Mouse (Mus musculus) forebrain, embryonic 16.5 days (tissue): ENCODE measurements around the gene Atp2b4. TPM values are rescaled to one million over a fixed set of nuclear protein-coding genes. Genes with fewer than 3 reads are reported as not detected.

Experiments
- ATAC-seq: fragments of 200-750 bp; cut with Nextera tagmentation; 2 replicates; pipeline ENCODE4 v1.8.0; 2017; ENCODE audit warnings: mild to moderate bottlenecking, moderate library complexity
- H3K27ac ChIP-seq: fragments of 300-500 bp; sonication (generic); 2 replicates; pipeline ENCODE4 v1.5.1; 2014; ENCODE audit warnings: low read length, control low read depth
- H3K27me3 ChIP-seq: fragments of 300-500 bp; sonication (generic); replicated peaks from 2 replicates; pipeline ENCODE4 v1.6.1; 2014; ENCODE audit warnings: low read length; ENCODE audit not compliant: control insufficient read depth, insufficient read depth
- H3K36me3 ChIP-seq: fragments of 300-500 bp; sonication (generic); 2 replicates; pipeline ENCODE4 v1.6.1; 2014; ENCODE audit not compliant: control insufficient read depth, insufficient read depth
- H3K4me1 ChIP-seq: fragments of 300-500 bp; sonication (generic); replicated peaks from 2 replicates; pipeline ENCODE4 v1.6.1; 2014; ENCODE audit warnings: low read length; ENCODE audit not compliant: control insufficient read depth, insufficient read depth
- H3K4me2 ChIP-seq: fragments of 300-500 bp; sonication (generic); 2 replicates; pipeline ENCODE4 v1.6.1; 2014; ENCODE audit warnings: mild to moderate bottlenecking, low read length, control low read depth
- H3K4me3 ChIP-seq: fragments of 300-500 bp; sonication (generic); replicated peaks from 2 replicates; pipeline ENCODE4 v1.5.1; 2014; ENCODE audit warnings: mild to moderate bottlenecking, low read length, control low read depth
- H3K9ac ChIP-seq: fragments of 300-500 bp; sonication (generic); replicated peaks from 2 replicates; pipeline ENCODE4 v1.6.1; 2014; ENCODE audit warnings: low read depth, low read length, control low read depth
- H3K9me3 ChIP-seq: fragments of 300-500 bp; sonication (generic); 2 replicates; pipeline ENCODE4 v1.6.1; 2016; ENCODE audit warnings: low read length; ENCODE audit not compliant: control insufficient read depth
- WGBS: fragments of 180-500 bp; shearing (Covaris S2); extraction: QIAGEN DNeasy Blood & Tissue Kit; methylation state at CpG from one replicate; pipeline ENCODE4 v1.1.7; 2014; 5-methylcytosine and 5-hydroxymethylcytosine counted together
- polyA plus RNA-seq: library from polyadenylated mRNA; unstranded; fragments of >200 nt; fragmentation: Nextera tagmentation; extraction: Ambion mirVana; gene quantifications from 2 replicates; pipeline ENCODE4 v1.2.1, GENCODE M21; 2015

The Atp2b4 gene
- polyA plus RNA-seq, 1 experiment from 2014 or later: 11.1 TPM

- H3K9ac ChIP-seq: no peak overlapping the region
- no peaks in the 10 kb centered on the region for H3K9me3 ChIP-seq
- H3K36me3 ChIP-seq: no peaks in the 10 kb centered on the region
- ATAC-seq: no peak
- H3K27ac ChIP-seq: no peak overlapping the region
- peaks cover 15% of the 10 kb centered on the region for H3K4me1 ChIP-seq
- H3K4me3 ChIP-seq: no peak overlapping the region
- H3K4me2 ChIP-seq: no peak overlapping the region
- no peaks in the 10 kb centered on the region for H3K27me3 ChIP-seq
- WGBS: 87% methylated on average over 4 of the region's 4 CpGs
Measured at GRCm38 (mm10) chr1:133663427-133663826, 137.4 kb downstream of the Atp2b4 start.

GRCm38 (mm10) chr1:133662941-133663340, 137.9 kb downstream of the Atp2b4 start:
- Histone ChIP-seq H3K4me3 (no peak overlapping the region), H3K27ac (no peak overlapping the region), H3K36me3 (no peaks in the 10 kb centered on the region), H3K9ac (no peak overlapping the region), H3K27me3 (no peaks in the 10 kb centered on the region), H3K4me1 (peaks cover 17% of the 10 kb centered on the region), H3K9me3 (no peaks in the 10 kb centered on the region), H3K4me2 (no peak overlapping the region)
- ATAC-seq: no peak
- 94% methylated on average over 7 of the region's 7 CpGs for WGBS

GRCm38 (mm10) chr1:133661203-133661933, 139.5 kb downstream of the Atp2b4 start, which contains the start of gene Gm38394:
Gene Gm38394 (minus strand): TSS chr1:133661318.
- H3K9ac ChIP-seq: peak within 1 kb of the TSS; percentile 72
- peak within 1 kb of the TSS; percentile 86 for H3K4me2 ChIP-seq
- H3K27ac ChIP-seq: peak within 1 kb of the TSS; percentile 90
- H3K4me1 ChIP-seq: peaks cover 31% of the 10 kb centered on the region
- ATAC-seq: peak; percentile 99
- H3K36me3 ChIP-seq: no peaks in the 10 kb centered on the region
- 1% methylated on average over 26 of the region's 26 CpGs for WGBS
- H3K9me3 ChIP-seq: no peaks in the 10 kb centered on the region
- peak within 1 kb of the TSS; percentile 66 for H3K4me3 ChIP-seq
- H3K27me3 ChIP-seq: no peaks in the 10 kb centered on the region

DNA sequence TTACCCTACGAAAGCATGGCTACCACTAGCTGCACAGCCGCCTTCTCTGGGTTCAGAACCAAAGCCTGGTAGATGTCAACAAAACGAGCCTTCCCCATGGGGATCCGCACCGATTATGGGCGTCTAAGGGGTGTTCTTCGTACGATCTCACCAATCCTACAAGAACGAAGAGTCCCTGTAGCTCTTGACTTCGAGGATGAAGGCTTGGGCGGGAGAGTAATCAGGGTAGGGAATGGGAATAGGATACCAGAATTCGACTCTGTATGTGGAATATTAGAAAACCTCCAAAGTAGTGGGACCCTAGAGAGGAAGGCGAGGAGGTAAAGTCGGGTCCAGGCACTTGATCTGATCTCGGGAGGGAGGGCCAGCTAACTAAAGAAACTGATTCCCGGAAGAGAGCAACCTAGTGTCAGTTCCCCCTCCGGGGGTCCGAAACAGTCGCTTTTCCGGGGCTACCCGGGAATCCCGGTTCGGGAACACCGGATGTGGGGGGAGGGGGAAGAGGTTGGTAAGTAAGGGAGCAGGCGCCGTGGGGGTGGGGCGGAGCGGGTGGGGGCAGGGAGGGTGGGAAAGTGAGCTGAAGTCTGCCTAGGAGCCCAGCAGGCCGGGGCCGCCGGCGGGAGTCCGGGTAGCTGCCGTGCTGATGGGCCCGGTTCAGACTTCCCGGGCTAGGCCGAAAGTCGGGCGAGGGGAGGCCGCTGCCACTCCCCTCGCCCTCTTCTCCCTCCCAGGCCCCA, 140.2 kb downstream of the Atp2b4 start, which contains the start of gene Zbed6:
TSS of gene Zbed6 (minus strand) at position 420 of the 737 bp plus-strand sequence.
- Histone ChIP-seq H3K27ac (peak within 1 kb of the TSS; percentile 90), H3K27me3 (no peaks in the 10 kb centered on the region), H3K9me3 (no peaks in the 10 kb centered on the region), H3K4me1 (peaks cover 33% of the 10 kb centered on the region), H3K4me2 (peak within 1 kb of the TSS; percentile 86), H3K9ac (peak within 1 kb of the TSS; percentile 72), H3K36me3 (no peaks in the 10 kb centered on the region), H3K4me3 (peak within 1 kb of the TSS; percentile 66)
- ATAC-seq: peak; percentile 84
- under 1% methylated on average over 41 of the region's 41 CpGs for WGBS

GRCm38 (mm10) chr1:133658878-133659277, 142.0 kb downstream of the Atp2b4 start:
- Histone ChIP-seq H3K4me2 (no peak overlapping the region), H3K27me3 (no peaks in the 10 kb centered on the region), H3K9ac (no peak overlapping the region), H3K27ac (no peak overlapping the region), H3K9me3 (no peaks in the 10 kb centered on the region), H3K4me1 (peaks cover 39% of the 10 kb centered on the region), H3K36me3 (peaks cover 2% of the 10 kb centered on the region; the same call in 1 of the 2 replicates), H3K4me3 (no peak overlapping the region)
- no peak for ATAC-seq
- 84% methylated on average over 3 of the region's 3 CpGs for WGBS

GRCm38 (mm10) chr1:133656811-133657210, 144.0 kb downstream of the Atp2b4 start:
- H3K4me3 ChIP-seq: no peak overlapping the region
- H3K9ac ChIP-seq: no peak overlapping the region
- ATAC-seq: no peak
- WGBS: 78% methylated on average over 5 of the region's 5 CpGs
- H3K36me3 ChIP-seq: peaks cover 2% of the 10 kb centered on the region; the same call in 1 of the 2 replicates
- H3K4me1 ChIP-seq: peaks cover 40% of the 10 kb centered on the region
- no peak overlapping the region for H3K4me2 ChIP-seq
- no peak overlapping the region for H3K27ac ChIP-seq
- H3K9me3 ChIP-seq: no peaks in the 10 kb centered on the region
- no peaks in the 10 kb centered on the region for H3K27me3 ChIP-seq

- no peak for ATAC-seq
- 88% methylated on average over 1 of the region's 1 CpGs for WGBS
- Histone ChIP-seq H3K9me3 (no peaks in the 10 kb centered on the region), H3K4me2 (no peak overlapping the region), H3K27ac (no peak overlapping the region), H3K9ac (no peak overlapping the region), H3K4me1 (peaks cover 24% of the 10 kb centered on the region), H3K27me3 (no peaks in the 10 kb centered on the region), H3K4me3 (no peak overlapping the region), H3K36me3 (peaks cover 2% of the 10 kb centered on the region; the same call in 1 of the 2 replicates)
Measured at GRCm38 (mm10) chr1:133653033-133653432, 147.8 kb downstream of the Atp2b4 start.

- Histone ChIP-seq H3K9me3 (no peaks in the 10 kb centered on the region), H3K36me3 (peaks cover 10% of the 10 kb centered on the region), H3K4me2 (no peak overlapping the region), H3K9ac (no peak overlapping the region), H3K27me3 (no peaks in the 10 kb centered on the region), H3K4me3 (no peak overlapping the region), H3K27ac (no peak overlapping the region), H3K4me1 (peaks cover 7% of the 10 kb centered on the region; the same call in 1 of the 2 replicates)
- no peak for ATAC-seq
- WGBS: 93% methylated on average over 7 of the region's 7 CpGs
Measured at GRCm38 (mm10) chr1:133650288-133651055, 150.4 kb downstream of the Atp2b4 start.
